Mouse (Mus musculus) olfactory bulb, adult 2 months (tissue): Measurements from ENCODE around the gene Usp46.

ENCODE experiments used
- CTCF ChIP-seq: fragments of 200-500 bp; IDR thresholded peaks from 2 replicates; pipeline ENCODE4 v1.5.1; 2012; ENCODE audit warnings: low read depth, mild to moderate bottlenecking, low read length, moderate library complexity; ENCODE audit not compliant: insufficient read depth
- POLR2A ChIP-seq: fragments of 200-500 bp; IDR thresholded peaks from 2 replicates; pipeline ENCODE4 v1.6.1; 2012; ENCODE audit warnings: mild to moderate bottlenecking, low read depth, low read length, moderate library complexity; ENCODE audit not compliant: insufficient read depth

- TF ChIP-seq POLR2A = no peak
- TF ChIP-seq CTCF = no peak
Observed at GRCm38 (mm10) chr5:74052171-74052909, 15.9 kb downstream of the Usp46 start.
